Mouse (Mus musculus) forebrain, embryonic 13.5 days (tissue): Measurements from ENCODE around the gene Pilrb2. TPM values are rescaled to one million over a fixed set of nuclear protein-coding genes. Genes with fewer than 3 reads are reported as not detected.
"Not testable (repeated sequence)": the region's sequence is repeated elsewhere in the genome, so short reads cannot be mapped to it uniquely, and the experiment has no call there.

Experiments used
- ATAC-seq: fragments of 200-750 bp; cut with Nextera tagmentation; 2 replicates; pipeline ENCODE4 v1.8.0; 2017
- H3K27ac ChIP-seq: fragments of 300-500 bp; sonication (generic); 2 replicates; pipeline ENCODE4 v1.5.1; 2015; ENCODE audit warnings: inconsistent platforms, mild to moderate bottlenecking, moderate library complexity
- H3K27me3 ChIP-seq: fragments of 300-500 bp; sonication (generic); 2 replicates; pipeline ENCODE4 v1.6.1; 2015; ENCODE audit warnings: mild to moderate bottlenecking, inconsistent platforms
- H3K36me3 ChIP-seq: fragments of 300-500 bp; sonication (generic); 2 replicates; pipeline ENCODE4 v1.6.1; 2015; ENCODE audit warnings: mild to moderate bottlenecking, inconsistent platforms; ENCODE audit not compliant: poor library complexity, severe bottlenecking
- H3K4me1 ChIP-seq: fragments of 300-500 bp; sonication (generic); 2 replicates; pipeline ENCODE4 v1.6.1; 2015; ENCODE audit warnings: inconsistent platforms
- H3K4me2 ChIP-seq: fragments of 300-500 bp; sonication (generic); 2 replicates; pipeline ENCODE4 v1.6.1; 2015; ENCODE audit warnings: inconsistent platforms, mild to moderate bottlenecking, moderate library complexity
- H3K4me3 ChIP-seq: fragments of 300-500 bp; sonication (generic); 2 replicates; pipeline ENCODE4 v1.5.1; 2015; ENCODE audit warnings: mild to moderate bottlenecking, inconsistent platforms
- H3K9ac ChIP-seq: fragments of 300-500 bp; sonication (generic); 2 replicates; pipeline ENCODE4 v1.6.1; 2015; ENCODE audit warnings: mild to moderate bottlenecking, inconsistent platforms
- H3K9me3 ChIP-seq: fragments of 300-500 bp; sonication (generic); replicated peaks from 2 replicates; pipeline ENCODE4 v1.6.1; 2016; ENCODE audit warnings: inconsistent platforms
- WGBS: fragments of 180-500 bp; shearing (Covaris S2); methylation state at CpG from one replicate; pipeline ENCODE4 v1.1.7; 2015; 5-methylcytosine and 5-hydroxymethylcytosine counted together
- polyA plus RNA-seq: library from polyadenylated mRNA; unstranded; fragments of >200 nt; fragmentation: Nextera tagmentation; extraction: Ambion mirVana; gene quantifications from 2 replicates; pipeline ENCODE4 v1.2.1, GENCODE M21; 2015

Pilrb2 gene
- polyA plus RNA-seq, 1 experiment from 2014 or later, result not detected

- not testable (repeated sequence) for H3K36me3 ChIP-seq, H3K27me3 ChIP-seq, H3K4me2 ChIP-seq, H3K9me3 ChIP-seq, H3K27ac ChIP-seq, H3K9ac ChIP-seq, ATAC-seq, H3K4me3 ChIP-seq, H3K4me1 ChIP-seq
- 58% methylated on average over 2 of the region's 2 CpGs for WGBS
These were observed 3.0 kb downstream of the Pilrb2 start for GRCm38 (mm10) chr5:137868600-137868999.

DNA sequence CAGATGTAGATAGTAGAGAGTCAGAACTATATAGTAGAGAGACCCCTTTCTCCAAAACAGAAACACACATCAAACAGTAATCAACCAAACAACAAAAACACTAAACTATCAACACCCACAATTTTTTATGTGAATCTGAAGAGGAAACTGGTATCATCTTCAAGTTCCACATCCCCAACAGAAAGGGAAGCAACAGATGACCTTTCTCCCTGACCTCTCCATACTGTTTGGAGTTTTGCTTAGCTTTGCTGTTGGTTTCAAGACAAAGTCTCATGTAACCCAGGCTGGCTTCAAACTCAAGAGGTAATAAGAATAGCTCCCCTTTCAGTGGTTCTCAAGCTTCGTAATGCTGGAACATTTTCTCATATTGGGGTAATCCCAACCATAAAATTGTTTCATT is 7.6 kb downstream of the Pilrb2 start:
- H3K9ac ChIP-seq, ATAC-seq, H3K27me3 ChIP-seq, H3K4me3 ChIP-seq, H3K27ac ChIP-seq, H3K4me1 ChIP-seq, H3K36me3 ChIP-seq, H3K9me3 ChIP-seq, H3K4me2 ChIP-seq: not testable (repeated sequence)
- 86% methylated on average over 1 of the region's 1 CpGs for WGBS

DNA sequence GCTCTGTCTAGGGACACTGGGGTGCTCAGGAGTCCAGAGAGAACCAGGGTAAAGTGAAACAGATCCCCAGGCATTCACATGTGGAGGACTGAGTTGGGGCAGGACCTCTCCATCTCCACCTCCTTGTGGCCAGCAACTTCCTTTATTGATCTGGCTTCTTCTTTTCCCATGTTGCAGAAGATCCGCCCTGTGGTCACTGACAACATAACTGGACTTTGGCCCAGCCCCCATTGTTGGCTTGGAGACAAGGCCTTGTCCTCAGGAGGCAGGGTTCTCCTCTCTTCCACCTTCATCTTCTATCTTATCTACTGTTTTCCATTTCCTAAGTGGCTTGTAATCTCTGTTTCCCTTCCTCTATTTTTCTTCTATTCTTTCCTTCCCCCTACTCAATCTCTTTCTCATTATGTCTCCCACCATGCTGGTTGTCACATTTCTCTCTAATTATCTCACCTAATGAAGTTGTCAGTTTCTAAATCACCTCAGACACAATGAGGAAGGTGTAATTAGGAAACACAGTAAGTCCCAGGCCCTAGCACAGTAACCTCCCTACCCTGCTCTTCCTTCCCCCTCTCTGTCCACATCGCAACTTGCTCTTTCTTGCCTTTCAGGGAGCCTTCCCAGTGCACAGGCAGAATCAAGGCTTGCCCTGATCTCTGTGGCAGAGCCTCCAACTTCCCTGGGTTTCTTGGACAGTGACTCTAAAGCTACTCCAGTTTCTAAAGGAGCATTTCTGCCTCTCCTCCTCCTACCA is 13.5 kb downstream of the Pilrb2 start, which contains the start of gene Pilrb1:
Pilrb1 (minus strand) TSS at position 147 of the 751 bp plus-strand sequence.
- not testable (repeated sequence) for H3K4me3 ChIP-seq, H3K9me3 ChIP-seq, H3K36me3 ChIP-seq, H3K4me2 ChIP-seq, H3K4me1 ChIP-seq, ATAC-seq, H3K9ac ChIP-seq, H3K27ac ChIP-seq, H3K27me3 ChIP-seq
- WGBS, result 80% methylated on average over 2 of the region's 2 CpGs

DNA sequence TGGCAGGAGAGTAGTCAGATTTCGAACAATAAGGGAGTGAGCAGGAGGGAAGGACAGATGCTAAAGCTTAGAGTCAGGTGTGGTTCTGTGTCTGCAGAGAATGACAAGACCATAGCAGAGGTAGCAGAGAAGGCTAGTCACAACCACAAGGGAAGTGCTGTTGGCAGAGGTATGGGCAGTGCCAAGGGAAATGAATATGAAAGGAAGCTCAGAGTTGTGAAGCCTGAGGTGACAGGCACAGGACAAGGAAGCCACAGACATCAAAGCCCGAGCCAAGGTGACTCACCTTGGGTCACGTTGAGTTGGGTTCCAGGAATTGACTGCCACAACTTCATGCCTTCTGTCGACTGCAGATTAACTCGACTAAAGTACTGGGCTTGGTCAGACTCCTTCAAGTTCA is 14.7 kb downstream of the Pilrb2 start:
- H3K9me3 ChIP-seq, H3K9ac ChIP-seq, H3K4me3 ChIP-seq, H3K36me3 ChIP-seq, H3K27ac ChIP-seq, ATAC-seq, H3K4me1 ChIP-seq, H3K4me2 ChIP-seq, H3K27me3 ChIP-seq: not testable (repeated sequence)
- 77% methylated on average over 5 of the region's 5 CpGs for WGBS

GRCm38 (mm10) chr5:137854907-137855306 is 16.7 kb downstream of the Pilrb2 start:
- 80% methylated on average over 3 of the region's 3 CpGs for WGBS
- not testable (repeated sequence) for H3K4me2 ChIP-seq, H3K4me1 ChIP-seq, H3K4me3 ChIP-seq, H3K36me3 ChIP-seq, H3K27me3 ChIP-seq, H3K9ac ChIP-seq, ATAC-seq, H3K27ac ChIP-seq, H3K9me3 ChIP-seq

- H3K36me3 ChIP-seq, H3K9ac ChIP-seq, H3K27ac ChIP-seq, ATAC-seq, H3K4me3 ChIP-seq, H3K9me3 ChIP-seq, H3K27me3 ChIP-seq, H3K4me2 ChIP-seq, H3K4me1 ChIP-seq: not testable (repeated sequence)
- WGBS, result 89% methylated on average over 1 of the region's 1 CpGs
These were observed 21.3 kb downstream of the Pilrb2 start for GRCm38 (mm10) chr5:137850313-137850712.

DNA sequence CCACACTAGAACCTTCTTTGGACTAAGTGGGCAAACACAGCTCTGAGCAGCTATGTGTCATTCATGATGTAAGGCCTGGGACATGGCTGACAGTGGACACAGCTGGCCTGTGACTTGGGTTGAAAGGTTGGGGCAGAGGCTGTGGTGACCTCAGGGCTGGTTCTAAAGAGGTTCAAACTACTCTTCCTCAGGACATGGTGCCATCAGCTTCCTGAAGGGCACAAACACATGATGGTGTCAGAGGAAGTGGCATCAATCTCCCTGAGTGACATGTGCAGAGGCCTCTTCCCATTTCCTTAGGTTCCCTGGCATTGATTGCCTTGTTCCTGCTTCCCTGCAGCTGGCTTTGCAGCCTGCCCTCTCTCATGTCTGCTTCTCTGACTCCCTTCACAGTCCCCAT is 34.5 kb downstream of the Pilrb2 start:
- not testable (repeated sequence) for H3K27me3 ChIP-seq, H3K4me1 ChIP-seq, H3K36me3 ChIP-seq, H3K9me3 ChIP-seq, H3K4me2 ChIP-seq, ATAC-seq, H3K9ac ChIP-seq, H3K27ac ChIP-seq, H3K4me3 ChIP-seq

- no peak for ATAC-seq
- Histone ChIP-seq H3K27me3 (no peaks in the 10 kb centered on the region), H3K36me3 (no peaks in the 10 kb centered on the region), H3K4me2 (no peak overlapping the region), H3K4me1 (no peaks in the 10 kb centered on the region), H3K9me3 (no peaks in the 10 kb centered on the region), H3K9ac (no peak overlapping the region), H3K27ac (no peak overlapping the region), H3K4me3 (no peak overlapping the region)
These were observed 35.0 kb downstream of the Pilrb2 start for GRCm38 (mm10) chr5:137836611-137837010.

DNA sequence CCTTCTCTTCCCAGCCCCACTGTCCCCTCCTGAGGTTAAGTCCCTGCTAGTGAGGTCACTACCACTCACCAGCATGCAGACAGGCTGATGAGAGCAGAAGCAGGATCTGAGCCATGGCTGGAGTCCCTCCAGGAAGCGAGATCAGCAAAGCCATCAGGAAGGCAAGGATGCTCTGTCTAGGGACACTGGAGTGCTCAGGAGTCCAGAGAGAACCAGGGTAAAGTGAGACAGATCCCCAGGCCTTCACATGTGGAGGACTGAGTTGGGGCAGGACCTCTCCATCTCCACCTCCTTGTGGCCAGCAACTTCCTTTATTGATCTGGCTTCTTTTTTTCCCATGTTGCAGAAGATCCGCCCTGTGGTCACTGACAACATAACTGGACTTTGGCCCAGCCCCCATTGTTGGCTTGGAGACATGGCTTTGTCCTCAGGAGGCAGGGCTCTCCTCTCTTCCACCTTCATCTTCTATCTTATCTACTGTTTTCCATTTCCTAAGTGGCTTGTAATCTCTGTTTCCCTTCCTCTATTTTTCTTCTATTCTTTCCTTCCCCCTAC is 35.6 kb downstream of the Pilrb2 start, which contains the start of gene Pilra:
Pilra (minus strand) TSS at position 316 of the 555 bp plus-strand sequence.
- H3K27me3 ChIP-seq, H3K4me3 ChIP-seq, H3K27ac ChIP-seq, H3K4me2 ChIP-seq, H3K9me3 ChIP-seq, ATAC-seq, H3K9ac ChIP-seq, H3K36me3 ChIP-seq, H3K4me1 ChIP-seq: not testable (repeated sequence)
- WGBS, result 79% methylated on average over 2 of the region's 2 CpGs

- 76% methylated on average over 4 of the region's 4 CpGs for WGBS
- H3K27ac ChIP-seq, result no peak overlapping the region
These were observed 38.1 kb downstream of the Pilrb2 start for GRCm38 (mm10) chr5:137833500-137833899.

DNA sequence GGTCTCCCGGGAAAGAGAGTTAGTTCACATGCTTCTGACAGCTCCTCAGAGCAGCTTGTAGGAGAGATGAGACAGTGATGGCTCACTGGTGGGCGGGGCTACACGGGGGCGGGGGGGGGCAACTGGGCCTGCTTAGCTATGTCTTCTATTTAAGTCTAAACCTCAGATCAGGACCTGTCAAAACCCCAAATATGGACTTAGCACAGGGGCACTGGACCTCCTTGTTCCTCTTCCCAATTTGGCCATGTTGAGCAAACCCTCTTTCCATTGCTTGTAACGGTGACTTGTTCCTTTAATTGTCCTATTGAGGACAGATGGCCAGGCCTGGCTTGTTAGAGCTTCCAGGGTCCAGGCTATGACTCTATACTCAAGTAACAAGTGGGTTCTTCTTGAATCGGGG is 40.1 kb downstream of the Pilrb2 start:
- Histone ChIP-seq H3K27me3 (no peaks in the 10 kb centered on the region), H3K4me3 (no peak overlapping the region), H3K27ac (no peak overlapping the region), H3K4me1 (no peaks in the 10 kb centered on the region), H3K9ac (no peak overlapping the region), H3K36me3 (no peaks in the 10 kb centered on the region), H3K4me2 (no peak overlapping the region), H3K9me3 (no peaks in the 10 kb centered on the region)
- 85% methylated on average over 6 of the region's 6 CpGs for WGBS
- no peak for ATAC-seq

More at GRCm38 (mm10) chr5:137833500-137833899, 38.1 kb downstream of the Pilrb2 start:
- no peak for ATAC-seq
- H3K4me1 ChIP-seq, result no peaks in the 10 kb centered on the region
- H3K36me3 ChIP-seq, result no peaks in the 10 kb centered on the region
- no peak overlapping the region for H3K9ac ChIP-seq
- no peak overlapping the region for H3K4me2 ChIP-seq
- no peaks in the 10 kb centered on the region for H3K27me3 ChIP-seq
- H3K9me3 ChIP-seq, result no peaks in the 10 kb centered on the region
- no peak overlapping the region for H3K4me3 ChIP-seq

DNA sequence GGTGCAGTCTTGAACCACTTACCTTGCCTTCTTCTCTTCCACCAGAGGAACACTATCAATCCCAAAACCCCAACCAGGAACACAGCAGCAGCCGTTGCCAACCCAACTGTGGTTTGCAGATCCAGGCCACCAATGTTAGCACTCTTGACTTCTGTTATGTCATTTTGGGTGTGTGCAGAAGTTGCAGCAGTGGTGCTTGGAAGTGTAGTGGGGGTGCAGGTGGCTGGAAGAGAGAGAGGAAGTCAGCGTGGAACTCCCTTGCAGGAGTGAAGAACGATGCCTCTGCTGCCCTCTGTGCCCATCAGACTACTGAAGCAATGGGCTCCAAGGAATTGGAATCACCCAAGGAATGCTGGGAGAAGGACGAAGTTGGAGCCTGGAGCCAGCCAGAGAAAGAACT is 40.5 kb downstream of the Pilrb2 start:
- WGBS, result 83% methylated on average over 4 of the region's 4 CpGs
- ATAC-seq, result no peak

GRCm38 (mm10) chr5:137830238-137830637 is 41.4 kb downstream of the Pilrb2 start:
- 86% methylated on average over 7 of the region's 7 CpGs for WGBS
- no peaks in the 10 kb centered on the region for H3K9me3 ChIP-seq

More for the DNA sequence above, 40.5 kb downstream of the Pilrb2 start:
- Histone ChIP-seq H3K36me3 (no peaks in the 10 kb centered on the region), H3K4me2 (no peak overlapping the region), H3K9ac (no peak overlapping the region), H3K9me3 (no peaks in the 10 kb centered on the region), H3K27me3 (no peaks in the 10 kb centered on the region), H3K4me3 (no peak overlapping the region), H3K4me1 (no peaks in the 10 kb centered on the region), H3K27ac (no peak overlapping the region)

More at GRCm38 (mm10) chr5:137830238-137830637, 41.4 kb downstream of the Pilrb2 start:
- Histone ChIP-seq H3K27ac (no peak overlapping the region), H3K27me3 (no peaks in the 10 kb centered on the region), H3K36me3 (no peaks in the 10 kb centered on the region), H3K4me1 (no peaks in the 10 kb centered on the region), H3K4me2 (no peak overlapping the region), H3K9ac (no peak overlapping the region), H3K4me3 (no peak overlapping the region)
- no peak for ATAC-seq
